Mouse (Mus musculus) granulocyte monocyte progenitor cell, adult 5-6 weeks (primary cell): Measurements from ENCODE around the gene Mettl26. TPM values are rescaled to one million over a fixed set of nuclear protein-coding genes. Genes with fewer than 3 reads are reported as not detected.

Source experiments
- ATAC-seq: replicated peaks from 2 replicates; pipeline ENCODE4 v1.8.0; 2016; ENCODE audit warnings: mild to moderate bottlenecking, moderate TSS enrichment, inconsistent platforms; ENCODE audit not compliant: poor library complexity, severe bottlenecking
- total RNA-seq, 2 experiments: library from RNA; stranded (forward) in 1 of 2; stranded (reverse) in 1 of 2; fragments of 200-712, 200-1000 nt in 1 of 2; fragments of >200 nt in 1 of 2; fragmentation: Nextera tagmentation in 1 of 2; gene quantifications; 2 replicates each; pipeline ENCODE4 v1.2.3; 2014 to 2017

The Mettl26 gene
- total RNA-seq (2014; fragmentation: Nextera tagmentation) (23.4 and 27.7 TPM in 2 replicates), total RNA-seq (2017) (9.7 and 15.2 TPM in 2 replicates)

- peak; percentile 68 for ATAC-seq
Measured at GRCm38 (mm10) chr17:25874721-25875170, at the start of gene Mettl26. Mettl26 (plus strand) TSS chr17:25875074.

DNA sequence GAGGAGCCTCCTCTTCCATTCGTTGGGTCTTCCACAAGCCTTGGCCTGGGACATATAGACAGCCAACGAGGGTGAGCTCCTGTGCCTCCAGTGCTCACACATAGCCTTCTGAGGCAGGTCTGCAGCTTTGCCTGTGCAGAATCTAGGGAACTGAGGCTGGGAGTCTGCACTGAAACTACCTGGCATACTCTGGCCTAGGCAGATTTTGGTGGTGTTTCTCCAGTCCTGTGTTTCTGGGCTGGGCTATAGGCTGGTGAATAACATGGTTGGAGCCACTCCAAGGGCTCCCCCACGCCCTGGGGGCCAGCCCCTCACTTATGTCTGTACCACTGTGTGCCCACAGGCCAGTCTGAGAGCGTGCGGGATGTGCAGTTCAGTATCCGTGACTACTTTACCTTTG is 49.6 kb upstream of the Mettl26 start:
- ATAC-seq = no peak

DNA sequence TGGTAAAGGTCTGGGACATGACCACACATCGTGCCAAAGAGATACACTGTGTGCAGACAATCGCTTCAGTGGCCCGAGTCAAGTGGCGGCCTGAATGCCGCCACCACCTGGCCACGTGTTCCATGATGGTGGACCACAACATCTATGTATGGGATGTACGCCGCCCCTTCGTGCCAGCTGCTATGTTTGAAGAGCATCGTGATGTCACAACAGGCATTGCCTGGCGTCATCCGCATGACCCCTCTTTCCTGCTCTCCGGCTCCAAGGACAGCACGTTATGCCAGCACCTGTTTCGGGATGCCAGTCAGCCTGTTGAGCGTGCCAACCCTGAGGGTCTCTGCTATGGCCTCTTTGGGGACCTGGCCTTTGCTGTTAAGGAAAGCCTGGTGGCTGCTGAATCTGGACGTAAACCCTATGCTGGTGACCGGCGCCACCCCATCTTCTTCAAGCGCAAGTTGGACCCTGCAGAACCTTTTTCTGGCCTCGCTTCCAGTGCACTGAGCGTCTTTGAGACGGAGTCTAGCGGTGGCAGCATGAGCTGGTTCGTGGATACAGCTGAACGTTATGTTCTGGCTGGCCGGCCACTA is 48.8 kb upstream of the Mettl26 start:
- no peak for ATAC-seq

DNA sequence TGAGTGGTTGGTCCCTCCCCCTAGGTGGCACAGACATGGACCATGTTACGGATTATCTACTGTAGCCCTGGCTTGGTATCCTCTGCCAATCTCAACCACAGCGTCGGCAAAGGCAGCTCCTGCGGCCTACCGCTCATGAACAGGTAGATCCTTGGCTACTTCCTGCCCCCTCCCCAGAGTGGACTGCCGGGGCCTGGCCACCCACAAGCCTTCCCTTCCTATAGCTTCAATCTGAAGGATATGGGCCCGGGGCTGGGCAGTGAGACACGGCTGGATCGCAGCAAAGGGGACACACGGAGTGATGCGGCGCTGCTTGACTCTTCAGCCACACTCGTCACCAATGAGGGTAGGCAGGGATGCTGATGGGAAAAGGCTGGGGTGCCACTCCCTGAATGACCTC is 47.9 kb upstream of the Mettl26 start:
- ATAC-seq = no peak

DNA sequence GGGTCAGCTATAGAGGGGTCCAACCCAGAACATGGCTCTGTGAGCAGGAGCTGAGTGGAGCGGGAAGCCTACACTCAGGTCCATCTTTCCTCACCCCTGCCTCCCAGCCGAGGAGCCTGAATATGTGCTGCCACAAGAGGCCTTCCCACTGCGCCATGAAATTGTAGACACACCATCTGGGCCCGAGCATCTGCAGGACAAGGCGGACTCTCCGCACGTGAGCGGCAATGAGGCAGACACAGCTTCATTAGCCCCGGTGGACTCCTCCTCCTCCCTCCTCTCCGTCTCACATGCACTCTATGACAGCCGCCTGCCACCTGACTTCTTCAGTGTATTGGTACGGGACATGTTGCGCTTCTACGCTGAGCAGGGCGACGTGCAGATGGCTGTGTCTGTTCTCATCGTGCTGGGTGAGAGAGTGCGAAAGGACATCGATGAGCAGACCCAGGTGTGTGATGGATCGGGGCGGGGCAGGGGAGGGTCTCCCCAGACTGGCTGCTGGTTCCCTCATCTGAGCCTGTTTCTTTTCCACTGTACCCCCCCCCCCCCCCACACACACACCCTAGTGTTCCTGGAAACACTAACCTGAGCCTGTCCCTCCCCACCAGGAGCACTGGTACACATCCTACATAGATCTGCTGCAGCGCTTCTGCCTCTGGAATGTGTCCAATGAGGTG is 47.2 kb upstream of the Mettl26 start:
- ATAC-seq = no peak

DNA sequence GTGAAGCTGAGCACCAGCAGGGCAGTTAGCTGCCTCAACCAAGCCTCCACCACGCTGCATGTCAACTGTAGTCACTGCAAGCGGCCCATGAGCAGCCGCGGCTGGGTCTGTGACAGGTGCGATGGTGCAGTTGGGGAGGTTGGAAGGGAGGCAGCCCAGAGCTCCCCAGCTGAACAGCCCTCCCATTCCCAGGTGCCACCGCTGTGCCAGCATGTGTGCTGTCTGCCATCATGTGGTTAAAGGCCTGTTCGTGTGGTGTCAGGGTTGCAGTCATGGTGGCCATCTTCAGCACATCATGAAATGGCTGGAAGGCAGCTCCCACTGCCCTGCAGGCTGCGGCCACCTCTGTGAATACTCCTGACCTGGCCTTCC is 46.7 kb upstream of the Mettl26 start:
- no peak for ATAC-seq

GRCm38 (mm10) chr17:25828712-25829557 is 45.9 kb upstream of the Mettl26 start, which contains the start of gene Jmjd8:
Jmjd8 (plus strand) TSS chr17:25828867.
- ATAC-seq = peak; percentile 13

GRCm38 (mm10) chr17:25829558-25830017 is 45.3 kb upstream of the Mettl26 start:
- ATAC-seq = no peak

GRCm38 (mm10) chr17:25830200-25830753 is 44.6 kb upstream of the Mettl26 start:
- no peak for ATAC-seq

DNA sequence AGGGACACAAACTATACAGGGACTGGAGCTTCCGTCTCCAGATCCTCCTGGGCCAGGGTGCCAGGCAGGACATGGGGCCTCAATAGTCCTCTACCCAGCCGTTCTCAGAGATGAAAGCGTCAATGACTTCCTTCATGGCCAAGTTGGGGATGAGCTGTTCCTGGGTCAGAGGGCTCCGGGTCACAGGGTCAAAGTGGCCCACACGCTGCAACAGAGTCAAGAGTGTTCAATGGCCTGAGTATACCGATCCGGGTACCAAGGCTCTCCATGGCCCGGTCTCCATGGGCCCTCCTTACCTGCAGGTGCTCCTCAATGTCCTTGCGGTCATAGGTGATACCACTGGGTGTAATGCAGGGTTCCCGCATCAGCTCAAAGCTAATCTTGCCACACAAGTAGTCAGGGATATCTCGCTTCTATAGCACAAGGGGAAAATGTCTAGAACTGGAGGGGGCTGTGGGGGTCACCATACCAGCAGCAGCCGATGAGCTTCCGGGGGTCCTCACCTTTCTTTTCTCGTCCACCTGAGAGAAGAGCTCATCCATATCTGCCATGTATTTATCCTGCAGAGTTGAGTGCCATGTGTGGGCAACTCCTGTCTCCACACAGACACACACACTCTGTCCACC is 44.0 kb upstream of the Mettl26 start:
- ATAC-seq = no peak

- ATAC-seq = no peak
Measured at GRCm38 (mm10) chr17:25831451-25832281, 43.2 kb upstream of the Mettl26 start.

GRCm38 (mm10) chr17:25832436-25833290 is 42.2 kb upstream of the Mettl26 start:
- ATAC-seq = peak; percentile 73

GRCm38 (mm10) chr17:25833291-25833663 is 41.6 kb upstream of the Mettl26 start, which contains the start of gene Stub1:
Stub1 (minus strand) TSS chr17:25833404.
- ATAC-seq = peak; percentile 67

DNA sequence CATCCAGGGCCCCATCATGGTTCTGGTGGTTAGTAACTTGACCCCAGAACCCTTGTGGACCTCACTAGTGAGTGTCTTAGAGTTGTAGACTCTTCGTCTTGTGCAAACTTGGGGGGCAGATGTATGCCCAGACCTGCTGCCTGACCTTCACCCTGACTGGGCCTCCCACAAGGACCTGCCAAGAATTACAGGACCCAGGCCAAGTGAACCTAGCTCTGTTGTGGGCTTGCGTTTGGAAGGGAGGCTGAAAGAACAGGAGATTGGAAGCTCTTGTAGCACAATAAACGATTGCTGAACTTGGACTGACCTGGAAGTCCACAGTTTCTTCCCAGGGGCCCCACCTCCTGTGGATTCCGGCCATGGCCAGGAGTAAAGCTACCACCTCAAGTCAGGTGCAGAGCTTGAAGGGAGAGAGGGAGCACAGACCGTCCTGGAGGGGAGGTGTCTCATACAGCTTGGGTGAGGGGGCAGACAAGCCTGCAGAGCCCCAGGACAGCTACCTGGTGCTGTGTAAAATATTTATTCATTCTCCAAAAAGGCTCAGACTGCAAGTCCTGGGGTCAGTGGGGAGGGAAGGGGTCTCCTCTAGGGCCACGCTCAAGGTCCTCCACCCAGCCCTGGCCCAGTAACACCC is 40.8 kb upstream of the Mettl26 start:
- ATAC-seq = no peak

- no peak for ATAC-seq
Measured at GRCm38 (mm10) chr17:25834595-25835222, 40.2 kb upstream of the Mettl26 start.

- ATAC-seq = no peak
Measured at GRCm38 (mm10) chr17:25835301-25835700, 39.6 kb upstream of the Mettl26 start.

DNA sequence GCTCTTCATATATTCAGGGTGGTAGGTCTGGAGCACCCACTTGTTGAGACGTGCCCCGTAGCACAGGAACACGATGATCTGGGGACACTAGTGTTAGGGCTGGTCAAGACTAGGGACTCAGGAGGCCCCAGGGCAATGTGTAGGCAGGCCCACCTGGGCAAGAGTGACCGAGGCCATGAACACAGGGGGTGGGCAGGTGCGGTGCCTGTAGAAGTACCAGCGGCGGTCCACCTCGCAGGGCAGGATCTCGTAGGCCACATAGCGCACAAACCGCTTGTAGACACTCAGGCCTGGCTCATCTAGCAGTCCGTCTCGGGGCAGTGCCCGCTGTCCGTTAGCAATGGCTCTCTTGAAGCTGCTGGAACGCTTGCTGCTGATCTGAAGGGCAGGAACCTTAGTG is 39.1 kb upstream of the Mettl26 start:
- ATAC-seq = no peak
